Mouse (Mus musculus): Measurements from ENCODE around the gene Nadk. TPM values are rescaled to one million over a fixed set of nuclear protein-coding genes. Genes with fewer than 3 reads are reported as not detected.

Gene Nadk
- polyA plus RNA-seq, 1 experiment from 2014 or later: 93.6 TPM

DNA sequence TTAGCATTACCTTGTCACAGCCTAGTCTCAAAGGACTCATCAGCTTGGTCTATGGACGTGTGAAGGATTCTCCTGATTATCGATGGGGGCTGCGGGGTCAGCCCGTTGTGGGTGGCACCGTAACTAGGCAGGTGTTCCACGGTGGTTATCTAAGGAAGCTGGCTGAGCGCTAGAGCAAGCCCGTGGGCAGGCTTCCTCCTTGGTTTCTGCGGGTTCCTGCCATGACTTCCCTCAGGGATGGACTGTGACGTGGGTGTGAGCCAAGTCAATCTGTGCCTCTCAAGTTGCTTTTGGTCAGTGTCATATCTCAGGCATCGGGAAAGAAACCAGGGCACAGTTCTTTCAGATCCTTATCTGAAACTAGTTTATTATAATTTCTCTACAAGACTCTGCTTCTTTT lies 12.8 kb downstream of the Nadk start:
- H3K9me3 ChIP-seq (ENCODE audit: control insufficient read depth, low read length): no peaks in the 10 kb centered on the region
- H3K9ac ChIP-seq (ENCODE audit: low read length): no peak overlapping the region
- no peak overlapping the region for H3K4me2 ChIP-seq (ENCODE audit: low read length)
- no peaks in the 10 kb centered on the region for H3K27me3 ChIP-seq (replicated peaks; ENCODE audit: control insufficient read depth, insufficient read depth, low read length)
- WGBS: 86% methylated on average over 11 of the region's 11 CpGs
- DNase-seq (ENCODE audit: low spot score) (no peak), ATAC-seq (replicated peaks; ENCODE audit: low FRiP score, low TSS enrichment, low read depth) (no peak)
- peaks cover 19% of the 10 kb centered on the region for H3K36me3 ChIP-seq (ENCODE audit: control insufficient read depth, insufficient read depth, low read length)
- no peaks in the 10 kb centered on the region for H3K4me1 ChIP-seq (replicated peaks; ENCODE audit: control insufficient read depth, insufficient read depth, low read length)
- H3K4me3 ChIP-seq (ENCODE audit: low read depth, low read length): no peak overlapping the region
- H3K27ac ChIP-seq (ENCODE audit: low read depth): no peak overlapping the region

DNA sequence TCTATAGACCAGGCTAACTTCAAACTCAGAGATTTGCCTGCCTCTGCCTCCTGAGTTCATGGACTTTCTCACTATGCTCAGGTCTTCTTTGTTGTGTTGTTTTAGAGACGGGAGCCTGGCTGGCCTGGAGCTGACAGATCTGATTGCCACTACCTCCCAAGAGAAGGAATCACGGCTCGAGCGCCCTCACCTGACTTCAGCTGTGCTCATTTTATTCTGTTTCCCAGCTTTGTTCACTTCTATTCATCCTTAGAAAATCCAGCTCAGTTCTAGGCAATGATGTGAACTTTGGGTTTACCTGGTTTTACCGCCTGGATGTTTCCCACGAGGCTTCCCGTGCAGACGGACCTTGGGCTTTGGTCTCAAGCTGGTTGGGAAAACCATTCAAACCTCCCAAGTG lies 13.3 kb downstream of the Nadk start:
- Histone ChIP-seq H3K27ac (ENCODE audit: low read depth) (no peak overlapping the region), H3K4me2 (ENCODE audit: low read length) (no peak overlapping the region)
- no peak for ATAC-seq (replicated peaks; ENCODE audit: low FRiP score, low TSS enrichment, low read depth)

GRCm38 (mm10) chr4:155577132-155577531 lies 15.0 kb downstream of the Nadk start:
- H3K4me2 ChIP-seq (ENCODE audit: low read length): no peak overlapping the region
- no peak overlapping the region for H3K4me3 ChIP-seq (ENCODE audit: low read depth, low read length)
- DNase-seq (ENCODE audit: low spot score) (no peak), ATAC-seq (replicated peaks; ENCODE audit: low FRiP score, low TSS enrichment, low read depth) (no peak)
- H3K27ac ChIP-seq (ENCODE audit: low read depth): no peak overlapping the region
- no peaks in the 10 kb centered on the region for H3K4me1 ChIP-seq (replicated peaks; ENCODE audit: control insufficient read depth, insufficient read depth, low read length)
- no peaks in the 10 kb centered on the region for H3K27me3 ChIP-seq (replicated peaks; ENCODE audit: control insufficient read depth, insufficient read depth, low read length)
- no peaks in the 10 kb centered on the region for H3K9me3 ChIP-seq (ENCODE audit: control insufficient read depth, low read length)
- whole genome bisulfite sequencing: 90% methylated on average over 9 of the region's 9 CpGs
- no peak overlapping the region for H3K9ac ChIP-seq (ENCODE audit: low read length)
- peaks cover 23% of the 10 kb centered on the region for H3K36me3 ChIP-seq (ENCODE audit: control insufficient read depth, insufficient read depth, low read length)

More for the DNA sequence above, 13.3 kb downstream of the Nadk start:
- no peak for DNase-seq (ENCODE audit: low spot score)
- H3K9me3 ChIP-seq (ENCODE audit: control insufficient read depth, low read length): no peaks in the 10 kb centered on the region
- H3K27me3 ChIP-seq (replicated peaks; ENCODE audit: control insufficient read depth, insufficient read depth, low read length): no peaks in the 10 kb centered on the region
- no peak overlapping the region for H3K4me3 ChIP-seq (ENCODE audit: low read depth, low read length)
- H3K9ac ChIP-seq (ENCODE audit: low read length): no peak overlapping the region
- WGBS: 93% methylated on average over 8 of the region's 8 CpGs
- H3K36me3 ChIP-seq (ENCODE audit: control insufficient read depth, insufficient read depth, low read length): peaks cover 22% of the 10 kb centered on the region
- no peaks in the 10 kb centered on the region for H3K4me1 ChIP-seq (replicated peaks; ENCODE audit: control insufficient read depth, insufficient read depth, low read length)

- no peaks in the 10 kb centered on the region for H3K9me3 ChIP-seq (ENCODE audit: control insufficient read depth, low read length)
- WGBS: 81% methylated on average over 5 of the region's 5 CpGs
- H3K36me3 ChIP-seq (ENCODE audit: control insufficient read depth, insufficient read depth, low read length): peaks cover 29% of the 10 kb centered on the region
- no peak for DNase-seq (ENCODE audit: low spot score)
- no peaks in the 10 kb centered on the region for H3K27me3 ChIP-seq (replicated peaks; ENCODE audit: control insufficient read depth, insufficient read depth, low read length)
- no peaks in the 10 kb centered on the region for H3K4me1 ChIP-seq (replicated peaks; ENCODE audit: control insufficient read depth, insufficient read depth, low read length)
- no peak for ATAC-seq (replicated peaks; ENCODE audit: low FRiP score, low TSS enrichment, low read depth)
- H3K9ac ChIP-seq (ENCODE audit: low read length): no peak overlapping the region
- H3K4me3 ChIP-seq (ENCODE audit: low read depth, low read length): no peak overlapping the region
- H3K4me2 ChIP-seq (ENCODE audit: low read length): no peak overlapping the region
- no peak overlapping the region for H3K27ac ChIP-seq (ENCODE audit: low read depth)
Measured at GRCm38 (mm10) chr4:155577741-155578140, 15.6 kb downstream of the Nadk start.

DNA sequence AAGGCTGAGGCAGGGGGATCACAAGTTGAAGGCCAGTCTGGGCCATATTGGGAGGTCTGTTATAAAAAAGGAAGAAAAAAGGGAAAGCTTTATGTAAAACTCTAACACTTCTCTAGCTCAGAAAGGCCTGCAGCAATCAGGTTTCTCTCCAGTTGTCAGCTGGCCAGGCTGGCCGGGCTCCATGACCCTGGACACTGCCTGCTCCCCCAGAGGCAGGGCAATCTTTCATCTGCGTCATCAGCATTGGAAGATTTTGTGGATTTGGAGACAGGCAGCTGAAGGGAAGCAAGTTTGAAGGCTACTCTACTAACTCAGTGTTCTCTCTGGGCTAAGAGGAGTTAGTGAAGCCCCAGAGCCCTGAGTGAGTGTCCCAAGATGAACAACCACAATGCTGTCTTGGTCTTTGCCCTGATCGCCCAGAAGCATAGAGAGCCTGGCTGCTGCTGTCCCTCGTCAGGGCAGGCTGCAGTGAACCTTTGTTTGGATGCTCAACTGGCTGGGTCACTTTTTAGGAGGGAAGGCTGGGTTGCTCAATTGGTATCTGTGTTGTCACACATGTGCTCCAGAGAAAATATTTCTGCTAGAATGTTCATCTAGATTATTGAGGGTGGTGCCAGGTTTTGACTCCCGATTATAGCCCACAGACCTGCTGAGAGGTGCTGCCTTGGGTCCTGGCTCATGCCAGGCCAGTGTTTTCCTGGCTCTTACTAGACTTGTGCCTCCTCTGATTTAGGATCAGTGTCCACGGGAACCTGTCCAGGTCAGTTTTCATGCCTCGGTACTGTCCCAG lies 16.4 kb downstream of the Nadk start:
- 86% methylated on average over 7 of the region's 7 CpGs for WGBS
- H3K27ac ChIP-seq (ENCODE audit: low read depth): no peak overlapping the region

DNA sequence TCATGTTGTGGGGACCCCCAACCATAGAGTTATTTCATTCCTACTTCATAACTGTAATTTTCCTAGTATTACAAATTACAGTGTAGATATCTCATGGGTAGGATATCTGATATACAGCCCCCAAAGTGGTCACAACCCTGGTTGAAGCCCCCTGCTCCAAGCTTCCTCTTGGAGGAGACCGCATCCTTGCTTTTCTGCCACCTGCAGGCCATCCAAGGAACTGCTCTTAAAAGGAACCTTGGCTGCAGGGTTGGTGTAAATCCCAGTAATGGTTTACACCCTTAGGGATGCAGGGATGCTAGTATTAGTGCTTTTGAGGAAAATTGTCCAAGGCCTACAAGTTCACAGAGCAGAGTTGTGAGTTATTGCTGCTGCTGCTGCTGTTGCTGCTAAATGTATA lies 18.2 kb downstream of the Nadk start:
- Histone ChIP-seq H3K4me3 (ENCODE audit: low read depth, low read length) (no peak overlapping the region), H3K4me1 (replicated peaks; ENCODE audit: control insufficient read depth, insufficient read depth, low read length) (no peaks in the 10 kb centered on the region), H3K9me3 (ENCODE audit: control insufficient read depth, low read length) (no peaks in the 10 kb centered on the region), H3K27ac (ENCODE audit: low read depth) (no peak overlapping the region), H3K27me3 (replicated peaks; ENCODE audit: control insufficient read depth, insufficient read depth, low read length) (no peaks in the 10 kb centered on the region), H3K36me3 (ENCODE audit: control insufficient read depth, insufficient read depth, low read length) (peaks cover 53% of the 10 kb centered on the region), H3K4me2 (ENCODE audit: low read length) (no peak overlapping the region), H3K9ac (ENCODE audit: low read length) (no peak overlapping the region)
- WGBS: 43% methylated on average over 1 of the region's 1 CpGs
- DNase-seq (ENCODE audit: low spot score): peak; percentile 80
- ATAC-seq (replicated peaks; ENCODE audit: low FRiP score, low TSS enrichment, low read depth): no peak

More for the DNA sequence above, 16.4 kb downstream of the Nadk start:
- Histone ChIP-seq H3K4me3 (ENCODE audit: low read depth, low read length) (no peak overlapping the region), H3K9ac (ENCODE audit: low read length) (no peak overlapping the region), H3K36me3 (ENCODE audit: control insufficient read depth, insufficient read depth, low read length) (peaks cover 34% of the 10 kb centered on the region), H3K4me2 (ENCODE audit: low read length) (no peak overlapping the region), H3K9me3 (ENCODE audit: control insufficient read depth, low read length) (no peaks in the 10 kb centered on the region), H3K27me3 (replicated peaks; ENCODE audit: control insufficient read depth, insufficient read depth, low read length) (no peaks in the 10 kb centered on the region), H3K4me1 (replicated peaks; ENCODE audit: control insufficient read depth, insufficient read depth, low read length) (no peaks in the 10 kb centered on the region)
- DNase-seq (ENCODE audit: low spot score): no peak
- no peak for ATAC-seq (replicated peaks; ENCODE audit: low FRiP score, low TSS enrichment, low read depth)

DNA sequence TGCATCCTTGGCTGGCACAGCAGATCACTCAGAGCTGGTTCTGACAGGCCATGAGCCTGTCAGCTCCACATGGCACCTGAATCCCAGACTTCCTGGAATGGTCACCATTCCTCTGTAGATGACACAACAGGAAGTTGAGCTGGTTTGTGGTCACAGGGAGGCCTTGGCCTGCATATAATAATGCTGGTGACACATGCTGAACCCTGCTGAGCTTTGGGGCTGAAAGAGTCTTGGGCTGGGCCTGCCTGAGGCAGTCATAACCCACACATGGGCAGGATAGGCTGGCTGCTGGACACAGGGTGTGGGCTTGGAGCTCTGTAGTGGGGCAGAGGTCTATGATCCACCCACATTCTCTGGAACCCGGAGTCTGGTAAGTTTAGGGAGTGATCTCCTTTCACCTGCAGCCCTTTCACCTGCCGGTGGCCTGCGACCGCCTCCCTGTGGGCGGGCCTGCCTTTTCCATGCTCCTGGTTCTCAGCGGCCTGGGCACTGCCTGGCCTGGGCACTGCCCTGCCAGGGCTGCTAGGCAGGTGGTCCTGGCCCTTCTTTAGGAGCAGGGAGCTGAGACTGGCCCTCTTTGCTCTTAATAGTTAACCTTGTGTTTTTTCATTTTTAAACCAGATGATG lies 20.2 kb downstream of the Nadk start:
- no peaks in the 10 kb centered on the region for H3K9me3 ChIP-seq (ENCODE audit: control insufficient read depth, low read length)
- no peak overlapping the region for H3K9ac ChIP-seq (ENCODE audit: low read length)
- 91% methylated on average over 6 of the region's 6 CpGs for WGBS
- H3K4me1 ChIP-seq (replicated peaks; ENCODE audit: control insufficient read depth, insufficient read depth, low read length): no peaks in the 10 kb centered on the region
- H3K27me3 ChIP-seq (replicated peaks; ENCODE audit: control insufficient read depth, insufficient read depth, low read length): no peaks in the 10 kb centered on the region
- DNase-seq (ENCODE audit: low spot score): no peak
- no peak overlapping the region for H3K4me2 ChIP-seq (ENCODE audit: low read length)
- H3K4me3 ChIP-seq (ENCODE audit: low read depth, low read length): no peak overlapping the region
- H3K27ac ChIP-seq (ENCODE audit: low read depth): no peak overlapping the region
- H3K36me3 ChIP-seq (ENCODE audit: control insufficient read depth, insufficient read depth, low read length): peaks cover 67% of the 10 kb centered on the region
- 0 out of 2 replicates have a peak, but pooled peaks have one; percentile 30 for ATAC-seq (replicated peaks; ENCODE audit: low FRiP score, low TSS enrichment, low read depth)

- H3K27ac ChIP-seq (ENCODE audit: low read depth): no peak overlapping the region
- no peak overlapping the region for H3K4me3 ChIP-seq (ENCODE audit: low read depth, low read length)
- H3K9ac ChIP-seq (ENCODE audit: low read length): no peak overlapping the region
- H3K4me2 ChIP-seq (ENCODE audit: low read length): no peak overlapping the region
- H3K27me3 ChIP-seq (replicated peaks; ENCODE audit: control insufficient read depth, insufficient read depth, low read length): no peaks in the 10 kb centered on the region
- ATAC-seq (replicated peaks; ENCODE audit: low FRiP score, low TSS enrichment, low read depth) (no peak), DNase-seq (ENCODE audit: low spot score) (no peak)
- H3K36me3 ChIP-seq (ENCODE audit: control insufficient read depth, insufficient read depth, low read length): peaks cover 68% of the 10 kb centered on the region
- no peaks in the 10 kb centered on the region for H3K9me3 ChIP-seq (ENCODE audit: control insufficient read depth, low read length)
- 91% methylated on average over 5 of the region's 5 CpGs for WGBS
- H3K4me1 ChIP-seq (replicated peaks; ENCODE audit: control insufficient read depth, insufficient read depth, low read length): no peaks in the 10 kb centered on the region
Measured at GRCm38 (mm10) chr4:155589356-155589755, 27.2 kb downstream of the Nadk start.
